Mouse (Mus musculus) forebrain, embryonic 14.5 days (tissue): ENCODE measurements around the gene Cdiptos. TPM values are rescaled to one million over a fixed set of nuclear protein-coding genes. Genes with fewer than 3 reads are reported as not detected.

Experiments used
- ATAC-seq: fragments of 200-750 bp; cut with Nextera tagmentation; 2 replicates; pipeline ENCODE4 v1.8.0; 2017; ENCODE audit warnings: mild to moderate bottlenecking, moderate library complexity
- DNase-seq: peaks from one replicate; pipeline ENCODE4 v3.0.0-alpha.2; 2015; ENCODE audit warnings: low spot score
- H3K27ac ChIP-seq: fragments of 300-500 bp; sonication (generic); 2 replicates; pipeline ENCODE4 v1.5.1; 2014; ENCODE audit warnings: low read depth, mild to moderate bottlenecking, control low read depth, low read length, moderate library complexity
- H3K27me3 ChIP-seq: fragments of 300-500 bp; sonication (generic); replicated peaks from 2 replicates; pipeline ENCODE4 v1.6.1; 2014; ENCODE audit warnings: low read length, control low read depth, mixed read lengths; ENCODE audit not compliant: control insufficient read depth, insufficient read depth
- H3K36me3 ChIP-seq: fragments of 300-500 bp; sonication (generic); 2 replicates; pipeline ENCODE4 v1.6.1; 2014; ENCODE audit warnings: low read length, control low read depth; ENCODE audit not compliant: control insufficient read depth, insufficient read depth
- H3K4me1 ChIP-seq: fragments of 300-500 bp; sonication (generic); 2 replicates; pipeline ENCODE4 v1.6.1; 2014; ENCODE audit warnings: antibody characterized with exemption, low read length, control low read depth; ENCODE audit not compliant: control insufficient read depth, insufficient read depth
- H3K4me2 ChIP-seq: fragments of 300-500 bp; sonication (generic); 2 replicates; pipeline ENCODE4 v1.6.1; 2014; ENCODE audit warnings: mild to moderate bottlenecking, control low read depth, low read length
- H3K4me3 ChIP-seq: fragments of 300-500 bp; sonication (generic); 2 replicates; pipeline ENCODE4 v1.5.1; 2014; ENCODE audit warnings: low read depth, low read length, control low read depth
- H3K9ac ChIP-seq: fragments of 300-500 bp; sonication (generic); 2 replicates; pipeline ENCODE4 v1.6.1; 2014; ENCODE audit warnings: mild to moderate bottlenecking, low read length, control low read depth, moderate library complexity
- H3K9me3 ChIP-seq: fragments of 300-500 bp; sonication (generic); replicated peaks from 2 replicates; pipeline ENCODE4 v1.6.1; 2016; ENCODE audit warnings: low read length, control low read depth, mixed read lengths; ENCODE audit not compliant: control insufficient read depth
- WGBS: fragments of 180-500 bp; shearing (Covaris S2); extraction: QIAGEN DNeasy Blood & Tissue Kit; methylation state at CpG from one replicate; pipeline ENCODE4 v1.1.7; 2014; 5-methylcytosine and 5-hydroxymethylcytosine counted together
- polyA plus RNA-seq: library from polyadenylated mRNA; unstranded; fragments of >200 nt; fragmentation: Nextera tagmentation; extraction: Ambion mirVana; gene quantifications from 2 replicates; pipeline ENCODE4 v1.2.1, GENCODE M21; 2014

The Cdiptos gene
- polyA plus RNA-seq, 1 experiment from 2014 or later = 1.0 TPM

DNA sequence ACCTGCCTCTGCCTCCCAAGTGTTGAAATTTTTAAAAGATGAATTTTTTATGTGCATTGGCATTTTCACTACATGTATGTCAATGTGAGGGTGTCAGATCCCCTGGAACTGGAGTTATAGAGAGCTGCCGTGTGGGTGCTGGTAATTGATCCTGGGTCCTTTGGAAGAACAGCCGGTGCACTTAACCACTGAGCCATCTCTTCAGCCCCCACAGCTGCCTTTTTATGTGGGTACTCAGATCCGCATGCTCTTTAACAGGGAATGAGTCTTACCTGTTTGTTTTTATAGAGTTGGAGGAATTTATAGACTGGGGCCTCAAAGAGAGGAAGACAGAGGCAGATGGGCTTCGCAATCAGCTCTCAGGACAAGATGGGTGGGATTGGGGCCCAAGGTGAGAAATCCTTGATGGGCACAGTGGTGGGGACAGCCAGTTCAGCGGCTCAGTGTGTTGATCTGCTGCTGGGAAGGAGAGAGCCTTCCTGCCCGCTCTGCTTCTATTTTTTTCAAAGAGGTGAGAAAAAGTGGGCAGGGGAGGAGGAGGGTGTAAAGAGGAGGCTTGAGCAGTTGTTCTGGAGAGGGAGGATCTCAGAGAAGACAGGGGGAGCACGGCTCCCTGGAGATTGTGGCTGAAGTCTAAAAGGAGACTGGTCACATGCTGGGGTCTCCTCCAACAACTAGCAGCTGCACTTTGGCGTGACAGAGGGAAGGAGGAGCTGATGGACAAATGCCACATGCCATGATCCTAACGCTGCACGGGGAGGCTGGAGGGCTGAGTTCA, 9.0 kb upstream of the Cdiptos start:
- H3K4me3 ChIP-seq = no peak overlapping the region
- peaks cover 8% of the 10 kb centered on the region for H3K36me3 ChIP-seq
- no peak overlapping the region for H3K9ac ChIP-seq
- H3K9me3 ChIP-seq = no peaks in the 10 kb centered on the region
- ATAC-seq = no peak
- no peak overlapping the region for H3K27ac ChIP-seq
- 66% methylated on average over 10 of the region's 10 CpGs for WGBS
- no peak for DNase-seq
- no peaks in the 10 kb centered on the region for H3K27me3 ChIP-seq
- H3K4me2 ChIP-seq = no peak overlapping the region
- H3K4me1 ChIP-seq = no peaks in the 10 kb centered on the region

DNA sequence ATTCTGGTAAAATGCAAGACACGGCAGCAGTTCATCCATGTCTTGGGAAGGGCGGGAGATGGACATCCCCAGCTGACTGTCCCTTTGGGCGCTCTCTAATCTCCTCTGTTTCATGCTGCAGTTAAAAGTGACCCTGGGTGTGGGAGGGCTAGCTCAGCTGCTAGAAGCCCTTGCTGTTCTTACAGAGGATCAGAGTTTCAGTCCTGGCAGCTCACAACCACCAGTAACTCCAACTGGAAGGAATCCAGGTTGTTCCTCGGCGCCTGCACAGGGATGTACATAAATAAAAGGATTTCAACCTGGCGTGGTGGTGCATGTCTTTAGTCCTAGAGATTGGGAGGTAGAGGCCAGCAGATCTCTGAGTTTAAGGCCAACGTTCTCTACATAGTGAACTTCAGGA, 7.2 kb upstream of the Cdiptos start:
- Histone ChIP-seq H3K27me3 (no peaks in the 10 kb centered on the region), H3K9ac (no peak overlapping the region), H3K27ac (no peak overlapping the region), H3K9me3 (no peaks in the 10 kb centered on the region), H3K36me3 (peaks cover 25% of the 10 kb centered on the region), H3K4me3 (no peak overlapping the region), H3K4me2 (no peak overlapping the region), H3K4me1 (no peaks in the 10 kb centered on the region)
- ATAC-seq (no peak), DNase-seq (no peak)
- 88% methylated on average over 7 of the region's 7 CpGs for WGBS

DNA sequence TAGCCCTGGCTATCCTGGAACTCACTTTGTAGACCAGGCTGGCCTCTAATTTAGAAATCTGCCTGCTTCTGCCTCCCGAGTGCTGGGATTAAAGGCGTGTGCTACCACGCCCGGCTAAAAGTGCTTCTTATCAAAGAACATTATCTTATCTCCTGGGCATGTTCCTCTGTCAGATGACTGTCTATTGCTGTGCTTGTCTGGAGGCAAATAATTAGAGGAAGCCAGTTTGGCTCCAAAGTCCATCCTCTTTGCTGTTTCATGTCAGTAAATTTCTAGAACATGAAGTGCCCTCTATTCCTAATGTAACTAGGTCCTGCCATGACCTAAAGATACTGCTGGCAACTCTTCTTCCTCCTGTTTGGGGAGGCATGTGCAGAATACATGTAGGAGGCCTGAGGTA, 6.2 kb upstream of the Cdiptos start:
- Histone ChIP-seq H3K27me3 (no peaks in the 10 kb centered on the region), H3K36me3 (peaks cover 28% of the 10 kb centered on the region), H3K27ac (no peak overlapping the region), H3K4me1 (peaks cover 2% of the 10 kb centered on the region; the same call in 1 of the 2 replicates), H3K9me3 (no peaks in the 10 kb centered on the region), H3K4me2 (no peak overlapping the region), H3K4me3 (no peak overlapping the region), H3K9ac (no peak overlapping the region)
- DNase-seq (no peak), ATAC-seq (no peak)
- WGBS = 93% methylated on average over 4 of the region's 4 CpGs

DNA sequence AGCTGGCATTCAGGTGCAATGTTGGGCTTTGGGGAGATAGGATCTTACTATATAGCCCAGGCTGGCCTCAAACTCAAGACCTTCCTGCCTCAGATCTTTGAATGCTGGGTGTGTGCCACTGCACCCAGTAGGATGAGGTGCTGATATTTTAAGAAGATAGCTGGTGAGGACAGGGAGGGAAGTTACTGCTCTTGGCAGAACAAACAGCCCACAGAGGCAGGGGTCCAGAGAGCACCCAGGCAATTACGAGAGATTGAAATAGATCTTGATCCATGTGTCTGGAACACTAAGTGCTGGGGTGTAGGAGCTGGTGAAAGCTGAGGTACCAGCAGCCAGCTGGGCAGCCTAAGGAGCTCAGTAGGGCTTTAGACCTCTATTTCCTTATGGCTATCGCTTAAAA, 5.7 kb upstream of the Cdiptos start:
- no peaks in the 10 kb centered on the region for H3K9me3 ChIP-seq
- 82% methylated on average over 2 of the region's 2 CpGs for WGBS
- no peak overlapping the region for H3K4me3 ChIP-seq
- DNase-seq (no peak), ATAC-seq (no peak)
- no peak overlapping the region for H3K4me2 ChIP-seq
- no peak overlapping the region for H3K27ac ChIP-seq
- H3K27me3 ChIP-seq = no peaks in the 10 kb centered on the region
- no peak overlapping the region for H3K9ac ChIP-seq
- H3K36me3 ChIP-seq = peaks cover 28% of the 10 kb centered on the region
- H3K4me1 ChIP-seq = peaks cover 3% of the 10 kb centered on the region; the same call in 1 of the 2 replicates

DNA sequence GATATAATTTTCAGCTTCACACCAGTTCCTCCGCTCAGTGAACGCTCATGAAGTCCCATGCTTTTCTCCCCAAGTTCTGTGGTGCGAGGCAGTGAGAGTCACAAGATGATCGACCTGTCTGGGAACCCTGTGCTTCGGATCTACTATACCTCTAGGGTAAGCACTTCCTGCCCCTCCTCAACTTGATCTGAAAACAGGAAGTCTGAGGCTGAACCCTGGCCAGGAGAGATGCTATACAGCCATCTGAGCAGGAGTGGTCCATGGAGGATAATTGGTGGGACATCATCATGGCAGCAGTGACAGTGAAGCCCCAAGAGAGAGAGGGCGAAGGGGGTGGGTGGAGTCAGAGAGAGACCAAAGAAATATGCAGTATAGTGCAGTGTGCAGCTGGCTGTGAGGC, 2.9 kb upstream of the Cdiptos start:
- ATAC-seq (no peak), DNase-seq (no peak)
- Histone ChIP-seq H3K4me3 (no peak overlapping the region), H3K27me3 (no peaks in the 10 kb centered on the region), H3K4me1 (peaks cover 7% of the 10 kb centered on the region), H3K4me2 (no peak overlapping the region), H3K36me3 (peaks cover 28% of the 10 kb centered on the region), H3K27ac (no peak overlapping the region), H3K9me3 (no peaks in the 10 kb centered on the region), H3K9ac (no peak overlapping the region)
- WGBS = 95% methylated on average over 6 of the region's 6 CpGs

DNA sequence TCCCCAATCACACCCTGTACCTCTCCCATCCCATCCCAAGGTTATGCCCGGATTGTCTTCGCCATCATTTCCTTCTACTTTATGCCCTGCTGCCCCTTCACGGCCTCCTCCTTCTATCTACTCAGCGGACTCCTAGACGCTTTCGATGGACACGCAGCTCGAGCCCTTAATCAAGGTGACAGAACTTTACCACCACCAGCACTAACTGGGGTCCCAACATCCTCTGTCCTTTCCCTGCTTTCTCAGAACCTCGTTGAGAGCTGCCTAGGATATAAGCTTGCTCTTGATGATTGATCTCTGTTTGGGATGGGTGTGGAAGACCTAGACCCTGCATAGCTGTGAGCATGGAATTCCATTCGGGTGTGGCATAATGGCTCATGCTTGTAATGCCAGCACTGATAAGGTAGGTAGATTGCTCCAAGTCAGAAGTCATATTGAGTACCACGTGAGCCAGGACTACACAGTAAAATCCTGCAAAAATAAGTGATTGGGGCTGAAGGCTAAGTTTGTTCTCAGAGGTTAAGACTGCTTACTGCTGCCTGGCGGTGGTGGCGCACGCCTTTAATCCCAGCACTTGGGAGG, 1.1 kb upstream of the Cdiptos start:
- WGBS = 30% methylated on average over 14 of the region's 14 CpGs
- Histone ChIP-seq H3K9ac (peak overlapping the region; percentile 98), H3K27ac (peak overlapping the region; percentile 97), H3K27me3 (no peaks in the 10 kb centered on the region), H3K9me3 (no peaks in the 10 kb centered on the region), H3K4me1 (peaks cover 7% of the 10 kb centered on the region), H3K4me3 (peak overlapping the region; percentile 100), H3K36me3 (peaks cover 28% of the 10 kb centered on the region), H3K4me2 (peak overlapping the region; percentile 57)
- DNase-seq = no peak
- ATAC-seq = 0 out of 2 replicates have a peak, but pooled peaks have one; percentile 2

DNA sequence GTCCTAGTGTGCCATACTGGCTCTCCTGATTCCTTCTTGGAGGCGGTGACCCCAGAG, 177 bp downstream of the Cdiptos start, which contains the start of gene Cdipt:
TSS of gene Cdipt (plus strand) at position 22 of the 57 bp plus-strand sequence.
- ATAC-seq (no peak), DNase-seq (no peak)
- Histone ChIP-seq H3K4me3 (peak within 1 kb of the TSS; percentile 100), H3K9me3 (no peaks in the 10 kb centered on the region), H3K4me2 (peak within 1 kb of the TSS; percentile 57), H3K9ac (peak within 1 kb of the TSS; percentile 98), H3K27ac (peak within 1 kb of the TSS; percentile 97), H3K4me1 (peaks cover 7% of the 10 kb centered on the region), H3K27me3 (no peaks in the 10 kb centered on the region), H3K36me3 (peaks cover 30% of the 10 kb centered on the region)
- 0% methylated on average over 1 of the region's 1 CpGs for WGBS

DNA sequence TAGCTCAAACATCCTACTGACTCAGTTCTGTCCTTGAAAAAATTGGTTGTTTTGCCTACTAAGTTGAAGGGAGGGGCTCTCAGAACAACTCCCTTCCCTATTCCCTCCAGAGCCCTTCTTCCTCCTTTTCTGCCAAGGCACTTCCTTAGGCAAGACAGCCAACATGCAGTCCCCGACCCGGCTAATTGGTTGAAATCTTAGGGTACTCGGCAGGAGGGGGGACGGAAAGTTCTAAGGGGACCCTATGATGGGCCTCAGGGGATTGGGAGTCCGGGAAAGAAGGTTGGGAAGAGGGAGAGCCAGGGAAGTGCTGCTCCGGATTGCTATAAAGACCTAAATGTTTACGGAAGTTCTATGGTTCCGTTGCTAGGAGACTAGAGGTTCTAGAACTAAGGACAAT, 405 bp downstream of the Cdiptos start:
- no peaks in the 10 kb centered on the region for H3K27me3 ChIP-seq
- H3K9me3 ChIP-seq = no peaks in the 10 kb centered on the region
- DNase-seq (no peak), ATAC-seq (no peak)
- peaks cover 7% of the 10 kb centered on the region for H3K4me1 ChIP-seq
- 13% methylated on average over 8 of the region's 8 CpGs for WGBS
- peak overlapping the region; percentile 57; the same call in 1 of the 2 replicates for H3K4me2 ChIP-seq
- no peak overlapping the region for H3K27ac ChIP-seq
- peak overlapping the region; percentile 100; the same call in 1 of the 2 replicates for H3K4me3 ChIP-seq
- 0 out of 2 replicates have a peak overlapping the region, but pooled peaks have one; percentile 26 for H3K9ac ChIP-seq
- peaks cover 30% of the 10 kb centered on the region for H3K36me3 ChIP-seq

DNA sequence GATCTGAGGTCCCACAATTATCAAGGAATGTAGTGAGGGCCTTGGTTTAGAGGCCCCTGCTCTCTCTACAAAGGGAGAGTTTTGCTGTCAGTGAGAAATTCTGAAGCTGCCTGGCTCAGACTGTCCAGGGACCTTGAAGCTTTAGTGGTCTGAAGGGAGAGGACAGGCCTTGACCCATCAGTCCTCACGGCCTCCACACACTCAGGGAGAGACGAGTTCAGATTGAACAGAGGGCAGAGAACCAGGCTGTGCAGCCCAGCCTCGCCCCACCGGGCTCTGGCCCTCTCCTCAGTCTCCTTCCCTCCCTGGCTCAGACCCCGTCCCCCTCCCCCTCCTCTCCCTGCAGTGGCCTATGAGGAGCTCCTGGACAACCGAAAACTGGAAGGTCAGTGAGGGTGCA, 8.5 kb downstream of the Cdiptos start:
- Histone ChIP-seq H3K36me3 (peaks cover 32% of the 10 kb centered on the region), H3K4me3 (no peak overlapping the region), H3K4me2 (no peak overlapping the region), H3K27ac (no peak overlapping the region), H3K27me3 (0 out of 2 replicates have a peak, but pooled peaks cover 5% of the 10 kb centered on the region), H3K4me1 (no peaks in the 10 kb centered on the region), H3K9me3 (no peaks in the 10 kb centered on the region), H3K9ac (no peak overlapping the region)
- 59% methylated on average over 6 of the region's 6 CpGs for WGBS
- ATAC-seq (no peak), DNase-seq (no peak)
